Comparison of ENCODE assay signal across 23 mouse cellular contexts in genomic region chr2:3144291-3144690, GRCm38 (mm10). TPM values are rescaled to one million over a fixed set of nuclear protein-coding genes. Genes with fewer than 3 reads are reported as not detected.
DNase-seq lines count a peak whose midpoint lies in the region; ATAC-seq and TF ChIP-seq lines count a peak whose summit lies in the region.
"Had no signal": no experiment of that assay in that cellular context is flagged by ENCODE, and none has a peak within 500 bp of the region (broad histone marks: within the 10 kb centered on the region; RNA-seq: fewer than 3 reads in every experiment).

No protein-coding gene starts in this region.

- H3K4me1 ChIP-seq in olfactory bulb, adult 2 months (ENCODE audit: control insufficient read depth, insufficient read depth, low read length): peaks cover 10% of the 10 kb centered on the region
- H3K4me1 ChIP-seq in kidney, embryonic 15.5 days: peaks cover 21% of the 10 kb centered on the region
- H3K4me1 ChIP-seq: forebrain, embryonic 15.5 days had no signal

- WGBS in olfactory bulb, adult 2 months: 38% methylated on average over 5 of the region's 5 CpGs
- 93% methylated on average over 5 of the region's 5 CpGs for WGBS in kidney, embryonic 15.5 days

- no peak for ATAC-seq in kidney, embryonic 15.5 days (replicated peaks; ENCODE audit: low FRiP score)
- ATAC-seq: activated CD4-positive, CD25-positive, alpha-beta regulatory T cell, adult 4 months; forebrain, embryonic 15.5 days; intestine, postnatal 0 days; Patski had no signal

- TF ChIP-seq POLR2A in olfactory bulb, adult 2 months (IDR thresholded peaks at IDR 0.05; ENCODE audit: insufficient read depth, low read depth, low read length): no peak

- H3K27me3 ChIP-seq in kidney, embryonic 15.5 days: no peaks in the 10 kb centered on the region
- H3K27me3 ChIP-seq: CH12.LX; embryonic facial prominence, embryonic 12.5 days; forebrain, embryonic 15.5 days; heart, embryonic 15.5 days; Patski had no signal

- H3K9me3 ChIP-seq in kidney, embryonic 15.5 days (replicated peaks): no peaks in the 10 kb centered on the region
- H3K9me3 ChIP-seq: embryonic facial prominence, embryonic 12.5 days; forebrain, embryonic 15.5 days; heart, embryonic 15.5 days; hindbrain, embryonic 10.5 days had no signal

- DNase-seq in heart, adult 11 months: peak; percentile 41
- no peak for DNase-seq in heart, postnatal 4 days
- peak; percentile 28 for DNase-seq in ovary, adult 18-20 months (ENCODE audit: low spot score)
- no peak for DNase-seq in ovary, postnatal 36 days (ENCODE audit: low spot score)
- peak; percentile 62 for DNase-seq in adrenal gland, postnatal 14 days
- no peak for DNase-seq in cerebellum, adult 9-11 months
- DNase-seq: cerebellum, adult 8-10 months; cerebellum, postnatal 25 days; gastrocnemius, postnatal 10 days; heart, adult 2 months; heart, postnatal 14 days had no signal

- peak overlapping the region; percentile 33 for H3K27ac ChIP-seq in olfactory bulb, adult 2 months (ENCODE audit: insufficient read depth, low read depth, low read length)
- no peak overlapping the region for H3K27ac ChIP-seq in kidney, embryonic 15.5 days
- H3K27ac ChIP-seq: embryonic facial prominence, embryonic 12.5 days; forebrain, embryonic 15.5 days; heart, adult 2 months; heart, embryonic 15.5 days; hindbrain, embryonic 10.5 days; hindbrain, embryonic 14.5 days had no signal

- no peak for TF ChIP-seq CTCF in olfactory bulb, adult 2 months (IDR thresholded peaks at IDR 0.05; ENCODE audit: insufficient read depth, low read depth, low read length)

- H3K9ac ChIP-seq in kidney, embryonic 15.5 days: no peak overlapping the region
- H3K9ac ChIP-seq: embryonic facial prominence, embryonic 12.5 days; forebrain, embryonic 15.5 days; heart, embryonic 15.5 days; hindbrain, embryonic 14.5 days had no signal

- H3K4me3 ChIP-seq in olfactory bulb, adult 2 months (ENCODE audit: insufficient read depth, low read depth, low read length): no peak overlapping the region
- no peak overlapping the region for H3K4me3 ChIP-seq in kidney, embryonic 15.5 days (replicated peaks)
- H3K4me3 ChIP-seq: embryonic facial prominence, embryonic 12.5 days; forebrain, embryonic 15.5 days; heart, adult 2 months; heart, embryonic 15.5 days; hindbrain, embryonic 10.5 days had no signal

- H3K36me3 ChIP-seq in kidney, embryonic 15.5 days: peaks cover 8% of the 10 kb centered on the region; the same call in 1 of the 2 replicates
- H3K36me3 ChIP-seq: forebrain, embryonic 15.5 days; heart, embryonic 15.5 days had no signal

- H3K4me2 ChIP-seq in kidney, embryonic 15.5 days: no peak overlapping the region
- H3K4me2 ChIP-seq: embryonic facial prominence, embryonic 12.5 days; forebrain, embryonic 15.5 days; heart, embryonic 11.5 days; heart, embryonic 15.5 days; hindbrain, embryonic 14.5 days had no signal

RNA-seq across cellular contexts. Expression of gene Fam171a1, which starts 30.3 kb away (rescaled TPM):
- total RNA-seq in heart, postnatal 4 days (2021): 10 to 100 TPM; 36.0 to 36.5 TPM
- 25.3 and 27.4 TPM in 2 replicates for total RNA-seq in adrenal gland, postnatal 14 days (2021)
- not detected in 2 replicates for polyA plus RNA-seq in olfactory bulb, adult 2 months (2012; ENCODE audit: insufficient read depth, insufficient read length, low replicate concordance, missing spikeins)
- polyA plus RNA-seq in kidney, embryonic 15.5 days (2015; fragmentation: Nextera tagmentation; extraction: Ambion mirVana): 53.5 and 57.1 TPM in 2 replicates
- polyA plus RNA-seq: activated CD4-positive, CD25-positive, alpha-beta regulatory T cell, adult 4 months had no signal

Comparison
In these comparisons a context has a peak if more than half of its experiments do, and no peak if none do; other contexts are left out.
1. DNase-seq: peak in heart, adult 11 months (single experiment), ovary, adult 18-20 months (single experiment) and adrenal gland, postnatal 14 days (single experiment); none in heart, postnatal 4 days (single experiment), ovary, postnatal 36 days (single experiment) and cerebellum, adult 9-11 months (single experiment).